Mouse (Mus musculus) embryonic facial prominence, embryonic 11.5 days (tissue): Measurements from ENCODE around the gene Rgl2. TPM values are rescaled to one million over a fixed set of nuclear protein-coding genes. Genes with fewer than 3 reads are reported as not detected.

Experiments
- ATAC-seq: fragments of 200-750 bp; cut with Nextera tagmentation; replicated peaks from 2 replicates; pipeline ENCODE4 v1.8.0; 2017; ENCODE audit warnings: low read depth; ENCODE audit not compliant: insufficient number of reproducible peaks, low FRiP score, low TSS enrichment
- DNase-seq: peaks from one replicate; pipeline ENCODE4 v3.0.0-alpha.2; 2015; ENCODE audit warnings: low spot score
- H3K27ac ChIP-seq: fragments of 300-500 bp; sonication (generic); replicated peaks from 2 replicates; pipeline ENCODE4 v1.5.1; 2014; ENCODE audit warnings: mild to moderate bottlenecking, low read depth, low read length, control low read depth
- H3K27me3 ChIP-seq: fragments of 300-500 bp; sonication (generic); 2 replicates; pipeline ENCODE4 v1.6.1; 2014; ENCODE audit warnings: mild to moderate bottlenecking, low read length, moderate library complexity, mixed read lengths; ENCODE audit not compliant: control insufficient read depth, insufficient read depth
- H3K36me3 ChIP-seq: fragments of 300-500 bp; sonication (generic); replicated peaks from 2 replicates; pipeline ENCODE4 v1.6.1; 2014; ENCODE audit warnings: low read depth, mild to moderate bottlenecking, low read length, moderate library complexity, mixed read lengths; ENCODE audit not compliant: control insufficient read depth, insufficient read depth
- H3K4me1 ChIP-seq: fragments of 300-500 bp; sonication (generic); 2 replicates; pipeline ENCODE4 v1.6.1; 2014; ENCODE audit warnings: low read length, mixed read lengths; ENCODE audit not compliant: control insufficient read depth, insufficient read depth
- H3K4me2 ChIP-seq: fragments of 300-500 bp; sonication (generic); 2 replicates; pipeline ENCODE4 v1.6.1; 2014; ENCODE audit warnings: low read depth, mild to moderate bottlenecking, control low read depth, low read length, moderate library complexity
- H3K4me3 ChIP-seq: fragments of 300-500 bp; sonication (generic); 2 replicates; pipeline ENCODE4 v1.5.1; 2014; ENCODE audit warnings: low read depth, low read length, control low read depth
- H3K9ac ChIP-seq: fragments of 300-500 bp; sonication (generic); replicated peaks from 2 replicates; pipeline ENCODE4 v1.6.1; 2014; ENCODE audit warnings: mild to moderate bottlenecking, control low read depth, low read length
- H3K9me3 ChIP-seq: fragments of 300-500 bp; sonication (generic); replicated peaks from 2 replicates; pipeline ENCODE4 v1.6.1; 2016; ENCODE audit warnings: mild to moderate bottlenecking, low read length, inconsistent platforms, mixed read lengths; ENCODE audit not compliant: control insufficient read depth
- WGBS: fragments of 180-500 bp; shearing (Covaris S2); extraction: QIAGEN DNeasy Blood & Tissue Kit; methylation state at CpG from one replicate; pipeline ENCODE4 v1.1.7; 2014; 5-methylcytosine and 5-hydroxymethylcytosine counted together
- polyA plus RNA-seq: library from polyadenylated mRNA; unstranded; fragments of >200 nt; fragmentation: Nextera tagmentation; extraction: Ambion mirVana; gene quantifications from 2 replicates; pipeline ENCODE4 v1.2.1, GENCODE M21; 2014

Rgl2 gene
- polyA plus RNA-seq, 1 experiment from 2014 or later = 26.3 TPM

DNA sequence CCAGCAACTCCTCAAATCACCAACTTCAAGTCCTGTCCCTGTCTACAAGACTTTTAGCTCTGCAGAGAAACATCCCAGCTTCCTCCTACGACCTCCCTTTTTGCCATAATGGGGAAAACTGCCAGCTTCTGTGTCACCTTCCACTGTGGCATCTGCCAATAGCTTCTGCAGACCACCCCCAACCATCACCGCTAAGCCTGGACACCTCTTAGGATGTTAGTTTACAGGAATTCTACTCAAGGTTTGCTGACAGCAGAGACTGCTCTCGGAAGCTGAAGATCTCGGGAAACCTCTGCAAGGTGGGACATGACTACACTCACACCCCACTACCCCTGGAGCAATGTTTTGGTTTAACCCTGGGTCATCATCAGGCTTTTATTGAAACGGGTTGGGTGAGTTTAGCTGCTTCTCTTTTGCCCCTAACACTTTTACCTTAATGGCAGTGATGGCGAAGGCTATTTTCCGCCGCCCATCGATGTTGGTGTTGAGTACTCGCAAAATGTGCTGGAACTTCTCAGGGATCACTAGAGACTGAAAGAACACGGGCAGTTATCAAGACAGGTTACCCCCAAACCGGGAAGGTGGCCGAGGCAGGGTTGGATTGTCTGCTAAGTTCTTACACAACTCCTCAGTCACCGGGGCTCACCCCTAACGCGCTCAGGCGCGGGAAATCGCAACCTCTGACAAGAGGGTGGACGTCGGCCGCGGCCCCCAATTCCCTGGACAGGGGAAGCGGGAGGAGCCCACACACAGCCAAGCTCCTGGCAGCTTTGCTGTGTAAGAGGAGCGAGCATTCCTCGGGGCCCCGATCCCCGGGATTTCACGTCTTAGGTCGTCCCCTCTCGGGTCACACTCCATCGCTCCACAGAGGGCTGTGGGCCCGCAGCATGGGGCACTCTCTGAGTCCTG lies 25.6 kb downstream of the Rgl2 start:
- H3K4me2 ChIP-seq = peak overlapping the region; percentile 97
- no peaks in the 10 kb centered on the region for H3K27me3 ChIP-seq
- peak overlapping the region; percentile 94 for H3K27ac ChIP-seq
- H3K4me1 ChIP-seq = peaks cover 16% of the 10 kb centered on the region
- peak overlapping the region; percentile 89 for H3K4me3 ChIP-seq
- under 1% methylated on average over 33 of the region's 33 CpGs for WGBS
- H3K9ac ChIP-seq = peak overlapping the region; percentile 99
- no peaks in the 10 kb centered on the region for H3K9me3 ChIP-seq
- H3K36me3 ChIP-seq = peaks cover 5% of the 10 kb centered on the region
- DNase-seq = no peak
- ATAC-seq = no peak

GRCm38 (mm10) chr17:33955555-33956214 lies 26.3 kb downstream of the Rgl2 start, which contains the start of the genes Vps52 and Rps18:
Gene Vps52, plus strand, starts transcription at chr17:33955812.
Gene Rps18, minus strand, starts transcription at chr17:33956001.
- Histone ChIP-seq H3K4me3 (peak within 1 kb of the TSS; percentile 89), H3K27me3 (no peaks in the 10 kb centered on the region), H3K9me3 (no peaks in the 10 kb centered on the region), H3K9ac (peak within 1 kb of the TSS; percentile 99), H3K36me3 (peaks cover 5% of the 10 kb centered on the region), H3K4me2 (peak within 1 kb of the TSS; percentile 97), H3K27ac (peak within 1 kb of the TSS; percentile 94), H3K4me1 (peaks cover 16% of the 10 kb centered on the region)
- peak; percentile 98 for DNase-seq
- under 1% methylated on average over 50 of the region's 50 CpGs for WGBS
- ATAC-seq = peak; percentile 68

DNA sequence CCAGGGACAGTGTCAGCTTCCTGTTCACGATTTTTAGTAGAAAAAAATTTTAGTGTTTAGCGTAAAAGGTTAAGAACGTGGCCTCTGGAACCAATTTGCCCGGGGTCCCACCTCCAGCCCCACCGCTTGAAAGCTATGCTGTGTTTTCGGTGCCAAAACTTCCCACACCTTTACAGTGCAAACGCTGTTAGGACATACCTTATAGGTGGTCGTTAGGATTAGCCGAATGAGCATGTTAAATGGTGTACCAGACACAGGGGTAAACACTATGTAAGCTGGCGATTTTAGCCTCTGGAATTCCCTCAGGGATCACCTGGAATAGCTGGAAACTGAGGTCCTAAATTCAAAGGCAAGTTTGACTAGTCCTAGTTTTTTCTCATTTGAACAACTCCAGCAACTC lies 27.0 kb downstream of the Rgl2 start:
- WGBS = 6% methylated on average over 10 of the region's 10 CpGs
- H3K27me3 ChIP-seq = no peaks in the 10 kb centered on the region
- H3K4me2 ChIP-seq = peak overlapping the region; percentile 51
- peak overlapping the region; percentile 78 for H3K9ac ChIP-seq
- peak overlapping the region; percentile 89 for H3K4me3 ChIP-seq
- DNase-seq (peak; percentile 27), ATAC-seq (no peak)
- H3K36me3 ChIP-seq = peaks cover 5% of the 10 kb centered on the region
- H3K4me1 ChIP-seq = peaks cover 14% of the 10 kb centered on the region
- H3K27ac ChIP-seq = no peak overlapping the region
- H3K9me3 ChIP-seq = no peaks in the 10 kb centered on the region

GRCm38 (mm10) chr17:33957493-33957892 lies 28.1 kb downstream of the Rgl2 start:
- H3K4me2 ChIP-seq = no peak overlapping the region
- DNase-seq (no peak), ATAC-seq (no peak)
- H3K27ac ChIP-seq = no peak overlapping the region
- 75% methylated on average over 6 of the region's 6 CpGs for WGBS
- peaks cover 14% of the 10 kb centered on the region for H3K4me1 ChIP-seq
- H3K4me3 ChIP-seq = no peak overlapping the region
- no peaks in the 10 kb centered on the region for H3K9me3 ChIP-seq
- H3K9ac ChIP-seq = no peak overlapping the region
- H3K27me3 ChIP-seq = no peaks in the 10 kb centered on the region
- peaks cover 2% of the 10 kb centered on the region for H3K36me3 ChIP-seq

GRCm38 (mm10) chr17:33958451-33958850 lies 29.1 kb downstream of the Rgl2 start:
- H3K27me3 ChIP-seq = no peaks in the 10 kb centered on the region
- peaks cover 2% of the 10 kb centered on the region; the same call in 1 of the 2 replicates for H3K36me3 ChIP-seq
- no peak overlapping the region for H3K4me2 ChIP-seq
- no peak overlapping the region for H3K27ac ChIP-seq
- DNase-seq (no peak), ATAC-seq (no peak)
- H3K4me1 ChIP-seq = peaks cover 9% of the 10 kb centered on the region; the same call in 1 of the 2 replicates
- H3K9ac ChIP-seq = no peak overlapping the region
- no peak overlapping the region for H3K4me3 ChIP-seq
- WGBS = 94% methylated on average over 11 of the region's 11 CpGs
- no peaks in the 10 kb centered on the region for H3K9me3 ChIP-seq

DNA sequence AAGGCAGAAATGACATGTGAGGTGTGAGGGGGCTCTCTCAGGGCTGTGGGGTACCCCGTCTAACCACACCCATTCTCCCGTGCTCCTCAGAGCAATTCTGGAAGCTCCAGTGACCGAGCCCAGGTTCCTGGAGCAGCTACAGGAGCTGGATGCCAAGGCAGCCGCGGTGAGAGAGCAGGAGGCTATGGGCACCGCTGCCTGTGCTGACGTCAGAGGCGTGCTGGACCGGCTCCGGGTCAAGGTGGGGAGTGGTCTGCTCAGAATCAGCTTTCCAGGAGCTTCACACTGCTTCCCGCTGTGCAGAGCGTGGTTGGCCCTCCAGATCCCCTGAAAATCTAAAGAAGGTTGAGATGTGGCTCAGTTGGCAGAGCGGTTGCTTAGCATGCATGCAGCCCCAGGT lies 29.8 kb downstream of the Rgl2 start:
- Histone ChIP-seq H3K9me3 (no peaks in the 10 kb centered on the region), H3K27me3 (no peaks in the 10 kb centered on the region), H3K36me3 (peaks cover 2% of the 10 kb centered on the region; the same call in 1 of the 2 replicates), H3K27ac (no peak overlapping the region), H3K4me2 (no peak overlapping the region), H3K9ac (no peak overlapping the region), H3K4me1 (peaks cover 5% of the 10 kb centered on the region; the same call in 1 of the 2 replicates), H3K4me3 (no peak overlapping the region)
- no peak for ATAC-seq
- DNase-seq = no peak
- 97% methylated on average over 13 of the region's 13 CpGs for WGBS

GRCm38 (mm10) chr17:33959948-33960347 lies 30.6 kb downstream of the Rgl2 start:
- Histone ChIP-seq H3K4me1 (no peaks in the 10 kb centered on the region), H3K4me3 (no peak overlapping the region), H3K36me3 (peaks cover 2% of the 10 kb centered on the region; the same call in 1 of the 2 replicates), H3K27ac (no peak overlapping the region), H3K4me2 (no peak overlapping the region), H3K9ac (no peak overlapping the region), H3K9me3 (no peaks in the 10 kb centered on the region), H3K27me3 (no peaks in the 10 kb centered on the region)
- 92% methylated on average over 15 of the region's 15 CpGs for WGBS
- DNase-seq (no peak), ATAC-seq (no peak)
